Mouse (Mus musculus): ENCODE measurements around the gene Gbp5.
A peak's percentile ranks its signal among the peaks of the same experiment; 100 is the strongest.
"Not testable (repeated sequence)": the region's sequence is repeated elsewhere in the genome, so short reads cannot be mapped to it uniquely, and the experiment has no call there.

Gbp5 gene

GRCm38 (mm10) chr3:142542776-142543175 is 49.0 kb downstream of the Gbp5 start:
- not testable (repeated sequence) for DNase-seq (ENCODE audit: low spot score in 2 of 2)

- no peak for DNase-seq (ENCODE audit: low spot score in 2 of 2)
Measured at GRCm38 (mm10) chr3:142546690-142547089, 52.9 kb downstream of the Gbp5 start.

GRCm38 (mm10) chr3:142550052-142550676 is 56.4 kb downstream of the Gbp5 start:
- DNase-seq (ENCODE audit: low spot score in 2 of 2), result no peak

- no peak for DNase-seq (ENCODE audit: low spot score in 2 of 2)
Measured at GRCm38 (mm10) chr3:142554601-142555000, 60.8 kb downstream of the Gbp5 start.

- DNase-seq (ENCODE audit: low spot score in 2 of 2), result no peak
Measured at GRCm38 (mm10) chr3:142555623-142556022, 61.8 kb downstream of the Gbp5 start.

GRCm38 (mm10) chr3:142559632-142560228 is 66.0 kb downstream of the Gbp5 start, which contains the start of gene Gbp3:
Gene Gbp3 (plus strand): TSS chr3:142560026.
- peak in 1 of 2 experiments; percentile 27 for DNase-seq (ENCODE audit: low spot score in 2 of 2)

GRCm38 (mm10) chr3:142560296-142560948 is 66.6 kb downstream of the Gbp5 start:
- DNase-seq (ENCODE audit: low spot score in 2 of 2), result peak; percentile 74 to 88

- no peak for DNase-seq (ENCODE audit: low spot score in 2 of 2)
Measured at GRCm38 (mm10) chr3:142561045-142561646, 67.4 kb downstream of the Gbp5 start.

GRCm38 (mm10) chr3:142561666-142562065 is 67.9 kb downstream of the Gbp5 start:
- DNase-seq (ENCODE audit: low spot score in 2 of 2), result no peak

GRCm38 (mm10) chr3:142567490-142567889 is 73.7 kb downstream of the Gbp5 start:
- not testable (repeated sequence) for DNase-seq (ENCODE audit: low spot score in 2 of 2)

GRCm38 (mm10) chr3:142570738-142571137 is 77.0 kb downstream of the Gbp5 start:
- DNase-seq (ENCODE audit: low spot score in 2 of 2), result no peak
